Mouse (Mus musculus): ENCODE measurements around the gene Scn1b.

Gene Scn1b

DNA sequence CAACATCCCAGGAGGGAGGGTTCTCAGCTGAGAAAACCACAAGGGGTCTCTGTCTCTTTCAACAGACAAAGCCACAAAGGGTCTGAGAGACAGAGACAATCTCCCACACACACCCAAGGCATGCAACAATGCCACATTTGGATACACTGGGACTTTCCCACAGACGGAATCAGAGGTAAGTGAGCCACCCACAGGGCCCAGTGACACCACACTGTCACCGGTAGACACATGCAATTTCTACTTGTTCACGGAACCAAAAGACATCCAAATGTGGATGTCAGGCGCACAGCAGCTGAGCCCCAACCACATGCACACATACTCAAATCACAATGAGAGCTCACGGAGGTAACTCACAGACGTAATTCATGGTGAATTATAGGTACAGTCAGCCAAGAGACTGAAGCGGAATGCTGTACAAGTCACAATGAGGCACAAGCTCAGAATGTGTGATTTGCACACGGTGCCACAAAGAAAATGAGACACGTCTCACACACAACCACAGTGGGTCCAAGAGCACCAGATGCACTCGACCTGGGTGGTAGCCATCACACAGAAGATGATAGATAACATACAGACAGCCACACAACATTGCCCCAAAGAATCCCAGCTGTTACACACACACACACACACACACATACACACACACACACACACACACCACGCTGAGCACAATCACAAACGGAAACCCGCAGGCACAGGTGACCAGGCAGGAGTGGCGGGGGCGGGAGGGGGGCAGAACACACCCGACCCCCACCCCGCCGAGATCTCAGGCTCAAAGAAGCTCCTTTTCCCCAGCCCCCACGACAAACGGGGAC, 23.2 kb upstream of the Scn1b start:
- DNase-seq (ENCODE audit: low read depth, low spot score), result peak; percentile 80

DNA sequence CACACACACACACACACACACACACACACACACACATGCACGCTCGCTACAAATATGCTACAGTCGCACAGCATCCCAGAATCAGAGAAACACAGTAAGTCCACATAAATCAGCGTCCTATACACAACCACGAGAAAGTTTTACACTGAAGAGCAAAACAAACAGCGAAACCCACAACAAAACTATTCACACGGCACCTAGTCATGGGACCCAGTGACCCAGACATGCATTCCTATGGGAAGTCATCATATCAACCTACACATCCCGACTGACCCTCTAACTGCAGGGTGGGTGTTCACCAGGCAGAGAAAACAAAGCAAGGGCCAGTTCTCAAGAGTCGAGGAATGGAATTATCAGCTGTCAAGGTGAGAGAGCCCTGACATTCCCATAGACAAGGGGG, 22.5 kb upstream of the Scn1b start:
- no peak for DNase-seq (ENCODE audit: low read depth, low spot score)

DNA sequence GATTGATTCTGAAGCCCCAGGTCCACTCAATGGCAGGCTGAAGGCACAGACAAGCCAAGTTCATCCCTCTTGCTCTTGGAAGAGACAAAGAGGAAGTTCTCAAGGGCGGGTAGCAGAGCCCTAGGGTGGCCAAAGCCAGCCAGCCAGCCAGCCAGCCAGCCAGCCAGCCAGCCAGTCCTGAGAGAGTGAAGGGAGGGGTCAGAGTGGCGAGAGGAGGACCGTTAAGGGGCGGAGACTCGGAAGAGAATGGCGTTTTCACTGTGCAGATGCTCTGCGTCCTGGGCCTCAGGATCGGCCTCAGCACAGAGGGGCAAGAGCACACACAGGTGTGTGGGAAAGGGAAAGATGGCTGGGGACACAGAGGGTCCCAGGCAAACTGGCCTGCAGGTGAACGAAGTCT, 22.0 kb upstream of the Scn1b start:
- peak; percentile 60 for DNase-seq (ENCODE audit: low read depth, low spot score)

DNA sequence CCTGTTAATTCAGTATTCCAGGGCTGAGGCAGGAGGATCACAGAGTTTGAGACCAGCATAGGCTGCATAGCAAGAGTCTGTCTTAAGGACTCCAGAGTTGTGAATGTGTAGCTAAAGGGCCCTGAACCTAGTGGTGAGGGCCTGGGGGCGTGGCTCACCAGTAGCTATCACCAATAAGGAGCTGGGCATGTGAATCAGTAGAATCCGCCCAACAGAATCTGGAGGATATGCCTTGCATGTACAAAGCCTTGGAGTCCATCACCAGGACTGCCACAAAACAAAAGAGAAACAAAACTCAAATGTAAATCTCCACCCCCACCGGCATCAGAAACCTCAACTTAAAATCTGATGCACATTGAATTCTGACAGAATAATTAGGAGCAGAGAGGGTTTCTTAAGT, 21.3 kb upstream of the Scn1b start:
- peak; percentile 78 for DNase-seq (ENCODE audit: low read depth, low spot score)

DNA sequence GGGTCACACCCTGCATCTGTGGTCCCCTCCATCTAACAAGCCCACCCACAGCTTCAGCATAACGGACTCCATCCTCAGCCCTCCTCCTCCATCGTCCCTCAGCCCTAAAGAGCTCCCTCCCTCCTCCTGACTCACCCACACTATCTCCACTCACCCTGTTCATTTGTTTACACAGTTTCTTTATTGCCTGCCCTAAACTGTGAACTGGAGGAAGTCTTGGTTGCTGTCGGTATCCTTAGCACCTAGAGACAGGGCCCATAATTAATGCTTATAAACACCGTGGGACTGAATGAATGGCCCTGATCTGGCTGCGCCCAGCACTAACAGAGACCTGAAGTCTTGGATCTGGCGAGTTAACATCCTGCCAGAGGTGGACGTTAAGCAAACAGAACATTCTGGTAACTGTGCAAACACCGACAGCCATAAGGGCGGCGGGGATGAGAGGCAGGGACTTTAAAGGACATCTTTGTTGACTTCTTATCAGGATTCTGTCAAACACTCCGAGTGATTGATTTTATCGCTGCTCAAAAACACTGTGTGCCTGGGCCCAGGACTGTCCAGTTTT, 18.9 kb upstream of the Scn1b start:
- DNase-seq (ENCODE audit: low read depth, low spot score), result no peak

DNA sequence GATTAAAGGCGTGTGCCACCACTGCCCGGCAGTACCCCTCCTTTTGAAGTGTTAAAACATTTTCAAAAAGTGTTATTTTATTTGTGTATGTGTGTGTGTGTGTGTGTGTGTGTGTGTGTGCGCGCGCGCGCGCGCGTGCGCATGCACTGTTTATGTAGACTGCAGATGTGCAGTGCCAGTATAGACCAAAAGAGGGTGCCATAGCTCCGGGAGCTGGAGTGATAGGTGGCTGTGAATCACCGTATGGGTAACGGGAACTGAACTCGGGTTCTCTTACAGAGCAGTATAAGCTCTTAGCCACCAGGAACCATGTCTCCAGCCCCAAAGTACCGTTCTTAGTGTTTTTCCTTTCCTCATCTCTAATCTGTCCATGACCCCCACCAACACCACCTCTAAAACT, 18.1 kb upstream of the Scn1b start:
- peak; percentile 70 for DNase-seq (ENCODE audit: low read depth, low spot score)

DNA sequence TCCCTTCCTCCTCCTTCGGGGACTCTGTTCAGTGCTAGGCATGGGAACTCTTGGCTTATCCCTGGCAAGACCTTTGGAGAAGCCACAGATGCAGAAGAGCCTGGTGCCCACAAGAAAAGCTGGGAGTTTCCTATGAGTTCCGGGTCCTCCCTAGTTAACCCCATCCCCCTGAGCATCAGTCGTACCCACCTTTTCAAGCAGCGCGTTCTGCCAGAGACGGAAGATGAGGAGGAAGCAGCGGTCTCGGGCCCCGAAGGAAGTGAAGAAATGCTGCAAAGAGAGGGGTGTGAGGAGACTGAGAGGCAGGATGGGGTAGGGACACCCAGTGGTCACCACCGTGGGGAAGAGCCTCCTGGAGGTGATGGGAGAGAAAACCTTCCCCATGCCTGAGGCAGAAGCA, 14.1 kb upstream of the Scn1b start:
- DNase-seq (ENCODE audit: low read depth, low spot score), result no peak

DNA sequence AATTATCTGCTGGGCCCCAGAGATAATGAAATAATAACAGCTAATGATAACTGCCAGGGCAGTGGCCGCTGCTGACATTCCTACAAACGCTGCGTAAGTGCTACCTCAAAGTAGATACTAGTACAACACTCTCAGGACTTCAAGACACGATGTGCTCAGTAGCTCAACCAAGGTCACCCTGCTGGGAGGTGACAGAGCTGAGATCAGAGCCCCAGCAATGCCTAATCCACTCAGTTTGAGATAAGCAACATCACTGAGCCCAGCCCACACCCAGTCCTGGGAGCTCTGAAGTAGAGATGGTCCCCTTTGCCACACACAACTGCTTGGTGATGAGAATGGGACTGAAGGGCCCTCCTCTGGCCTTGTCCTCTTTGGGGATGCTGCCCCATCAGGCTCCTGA, 13.5 kb upstream of the Scn1b start:
- DNase-seq (ENCODE audit: low read depth, low spot score), result no peak

DNA sequence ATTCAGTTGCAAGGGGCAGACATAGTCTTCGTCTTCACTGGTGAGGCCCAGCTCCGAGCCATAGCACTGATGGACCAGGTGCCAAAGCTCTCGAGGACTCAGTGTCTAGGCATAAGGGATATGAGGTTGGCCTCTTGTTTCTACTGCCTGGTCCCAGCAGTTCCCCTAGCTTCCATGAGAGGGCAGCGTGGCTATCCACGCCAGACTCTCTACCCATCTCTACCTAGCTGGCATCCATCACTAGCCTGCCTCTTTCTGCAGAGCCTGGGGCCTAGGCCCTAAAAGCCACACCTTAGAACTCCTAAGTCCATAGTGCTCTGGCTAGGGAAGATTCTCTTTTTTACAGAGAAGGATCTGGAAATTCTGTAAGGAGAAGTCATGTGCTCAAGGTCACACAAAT, 13.0 kb upstream of the Scn1b start:
- peak; percentile 85 for DNase-seq (ENCODE audit: low read depth, low spot score)

DNA sequence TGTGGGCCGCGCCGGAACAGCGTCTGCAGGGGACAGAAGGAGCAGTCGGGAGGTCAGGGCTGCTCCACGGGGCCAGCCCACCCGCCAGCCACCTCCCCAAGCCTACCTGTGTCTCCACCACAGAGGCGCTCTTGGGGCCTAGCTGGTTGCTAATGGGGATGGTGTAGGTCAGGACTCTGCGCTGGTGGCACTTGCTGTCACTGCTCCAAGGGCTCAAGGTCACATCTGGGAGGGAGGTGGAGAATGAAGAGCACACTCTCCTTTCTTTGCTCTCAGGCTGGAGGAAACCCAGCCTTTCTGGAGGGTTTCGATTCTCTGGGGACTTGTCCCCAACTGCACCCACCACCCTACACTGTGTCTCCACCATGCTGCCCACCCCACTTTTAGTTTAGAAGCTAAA, 8.9 kb upstream of the Scn1b start:
- DNase-seq (ENCODE audit: low read depth, low spot score), result no peak

DNA sequence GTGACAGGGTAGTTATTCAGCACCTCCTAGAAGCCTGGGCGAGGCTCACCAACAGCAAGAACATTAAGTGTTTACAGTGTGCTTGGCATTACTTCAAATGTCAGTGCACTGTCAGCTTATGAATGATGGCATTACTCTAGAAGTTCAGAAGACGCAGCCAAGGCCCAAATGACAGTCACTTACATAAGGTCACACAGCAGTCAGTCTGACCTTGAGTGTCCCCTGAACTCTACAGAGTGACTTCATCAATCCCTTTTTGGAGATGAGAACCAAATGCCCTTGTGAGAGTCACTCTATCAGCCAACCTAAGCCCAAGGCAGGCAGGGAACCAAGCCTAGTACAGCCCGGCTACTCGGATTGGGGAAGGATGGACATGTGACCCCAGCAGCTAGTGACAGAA, 5.1 kb upstream of the Scn1b start:
- no peak for DNase-seq (ENCODE audit: low read depth, low spot score)

DNA sequence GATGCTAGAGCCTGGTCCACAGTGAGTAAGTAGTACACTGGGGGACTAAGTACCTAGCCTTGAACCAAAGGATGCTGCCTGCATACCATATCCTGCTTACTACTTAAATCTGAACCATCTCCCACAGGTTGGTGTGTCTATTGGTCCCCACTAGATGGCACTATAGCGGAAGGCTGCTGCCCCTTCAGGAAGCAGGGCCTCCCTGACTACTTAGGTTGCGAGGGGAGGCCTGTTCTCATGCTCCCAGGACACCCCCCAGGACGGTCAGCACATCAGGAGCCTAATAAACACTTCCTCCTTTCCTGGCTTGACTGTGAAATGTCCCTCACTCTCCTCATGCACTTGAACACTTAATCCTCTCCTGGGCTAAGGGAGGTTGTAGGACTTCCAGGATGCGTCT, 4.0 kb upstream of the Scn1b start:
- peak; percentile 87 for DNase-seq (ENCODE audit: low read depth, low spot score)

DNA sequence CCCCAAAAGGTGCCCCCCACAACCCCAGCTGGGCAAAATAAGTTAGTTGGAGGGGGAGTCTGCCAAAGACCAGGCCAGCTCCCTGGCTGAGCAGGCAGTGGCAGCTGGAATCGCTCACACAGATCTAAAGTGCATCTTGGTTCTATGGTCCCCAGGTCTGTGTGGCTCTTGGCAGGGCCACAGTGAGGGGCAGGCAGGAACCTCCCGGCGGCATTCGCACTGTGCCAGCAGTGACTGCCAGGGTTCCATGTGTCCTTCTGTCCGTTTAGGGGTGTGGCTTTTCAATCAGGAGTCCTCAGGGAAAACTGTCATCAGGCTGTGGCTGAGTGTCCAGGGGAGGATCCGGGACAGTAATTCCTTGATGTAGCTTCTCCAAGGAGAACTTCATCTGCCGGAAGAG, 3.4 kb upstream of the Scn1b start:
- no peak for DNase-seq (ENCODE audit: low read depth, low spot score)

DNA sequence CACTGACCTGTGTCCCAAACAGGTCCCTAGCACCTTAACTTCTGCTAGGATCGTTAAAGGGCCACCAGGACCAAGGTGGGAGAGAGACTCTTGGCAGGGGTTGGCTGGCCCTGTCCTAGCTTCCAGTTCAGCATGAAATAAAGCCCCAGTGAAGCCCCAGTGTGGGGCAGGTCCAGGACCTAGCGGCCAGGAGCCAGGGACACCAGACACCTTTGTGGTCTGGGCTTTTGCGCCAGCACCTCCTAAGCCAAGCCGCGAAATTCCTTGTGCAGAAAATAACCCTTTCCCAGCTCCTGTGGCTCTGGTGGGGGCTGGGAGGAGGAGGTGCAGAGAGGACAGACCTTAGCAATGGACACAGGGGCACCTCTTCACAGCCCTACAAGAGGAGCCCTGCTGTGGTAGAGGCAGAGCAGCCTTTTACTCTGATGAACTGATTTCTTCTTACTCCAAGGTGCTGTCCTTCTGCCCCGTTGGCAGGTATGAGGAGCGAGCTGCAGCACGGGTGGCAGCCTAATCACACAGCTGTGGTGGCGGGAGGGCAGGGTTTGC, 1.4 kb upstream of the Scn1b start:
- DNase-seq (ENCODE audit: low read depth, low spot score), result no peak

DNA sequence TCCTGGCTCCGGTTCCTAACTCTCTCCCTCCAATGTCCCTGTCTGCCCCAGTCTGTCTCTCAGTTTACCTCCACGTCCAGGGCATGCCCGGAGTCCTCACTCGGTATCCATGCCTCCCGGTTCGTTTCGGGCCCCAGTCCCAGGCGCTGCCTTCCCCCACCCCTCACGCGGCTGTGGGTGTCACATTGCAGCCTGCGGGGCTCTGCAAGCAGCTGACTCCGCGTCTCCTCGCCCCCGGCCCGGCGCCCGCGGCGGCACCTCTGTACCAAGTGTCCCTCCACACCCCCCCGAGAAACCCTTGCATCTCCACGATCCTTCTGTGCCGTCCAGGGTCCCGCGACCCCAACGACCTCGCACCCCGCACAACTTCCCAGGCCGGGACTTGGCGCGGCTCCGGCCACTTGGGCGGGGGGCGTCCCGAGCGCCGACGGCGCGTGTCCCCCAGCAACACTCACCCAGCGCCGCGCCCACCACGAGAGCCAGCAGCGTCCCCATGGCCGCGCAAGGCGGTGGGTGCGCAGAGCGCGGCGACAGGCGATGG, 522 bp downstream of the Scn1b start:
- peak; percentile 27 for DNase-seq (ENCODE audit: low read depth, low spot score)

DNA sequence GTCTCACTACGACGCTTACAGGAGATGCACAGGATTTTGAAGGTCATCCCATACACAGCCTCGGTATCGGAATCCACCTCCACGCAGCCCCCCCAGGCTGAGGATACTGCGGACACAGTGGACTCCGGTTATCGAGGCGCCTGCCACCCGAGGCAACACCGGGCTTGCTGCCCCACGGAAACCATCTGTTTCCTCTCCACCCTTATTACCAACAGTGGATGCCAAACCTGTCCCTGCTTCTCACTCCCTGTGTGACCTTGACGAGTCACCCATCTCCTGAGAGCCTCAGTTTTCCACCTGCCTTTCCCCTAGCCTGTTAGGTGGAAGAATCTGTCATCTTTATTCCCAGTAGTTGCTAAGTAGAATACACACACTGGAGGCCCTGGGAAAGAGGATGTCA, 1.7 kb downstream of the Scn1b start:
- DNase-seq (ENCODE audit: low read depth, low spot score), result no peak

DNA sequence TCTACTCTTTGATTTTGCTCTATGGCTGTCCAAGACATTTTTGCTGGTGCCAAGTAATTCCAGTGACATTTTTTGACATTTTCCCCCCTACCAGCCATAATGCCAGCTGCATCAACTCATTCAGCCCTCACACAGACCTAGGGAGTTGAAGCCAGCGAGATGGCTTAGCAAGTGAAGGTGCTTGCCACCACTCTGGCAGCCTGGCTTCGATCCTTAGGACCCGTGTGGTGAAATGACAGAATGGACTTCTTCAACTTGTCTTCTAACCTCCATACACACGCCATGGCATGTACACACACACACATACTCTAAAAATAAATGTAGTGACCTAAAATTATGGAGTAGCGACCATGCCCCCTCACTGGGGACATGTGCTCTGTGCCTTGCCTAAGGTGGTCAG, 2.4 kb downstream of the Scn1b start:
- DNase-seq (ENCODE audit: low read depth, low spot score), result no peak

DNA sequence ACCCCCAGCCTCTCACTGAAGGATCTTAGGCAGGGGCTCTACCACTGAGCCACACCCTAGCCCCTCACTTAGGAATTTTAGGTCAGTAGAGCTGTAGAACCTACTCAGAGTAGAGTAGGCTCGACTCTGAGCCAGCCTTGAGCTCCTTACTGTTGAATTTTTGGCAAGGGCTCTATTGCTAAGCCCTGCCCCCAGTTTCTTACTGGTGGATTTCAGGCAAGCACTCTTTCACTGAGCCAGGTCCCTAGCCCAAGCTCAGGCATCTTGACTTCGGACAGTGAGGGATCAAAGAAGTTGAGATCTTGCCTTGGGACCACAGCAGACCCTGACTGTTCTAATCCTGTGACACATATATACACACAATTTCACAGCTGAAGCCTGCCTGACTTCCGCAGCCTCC, 3.1 kb downstream of the Scn1b start:
- DNase-seq (ENCODE audit: low read depth, low spot score), result no peak

DNA sequence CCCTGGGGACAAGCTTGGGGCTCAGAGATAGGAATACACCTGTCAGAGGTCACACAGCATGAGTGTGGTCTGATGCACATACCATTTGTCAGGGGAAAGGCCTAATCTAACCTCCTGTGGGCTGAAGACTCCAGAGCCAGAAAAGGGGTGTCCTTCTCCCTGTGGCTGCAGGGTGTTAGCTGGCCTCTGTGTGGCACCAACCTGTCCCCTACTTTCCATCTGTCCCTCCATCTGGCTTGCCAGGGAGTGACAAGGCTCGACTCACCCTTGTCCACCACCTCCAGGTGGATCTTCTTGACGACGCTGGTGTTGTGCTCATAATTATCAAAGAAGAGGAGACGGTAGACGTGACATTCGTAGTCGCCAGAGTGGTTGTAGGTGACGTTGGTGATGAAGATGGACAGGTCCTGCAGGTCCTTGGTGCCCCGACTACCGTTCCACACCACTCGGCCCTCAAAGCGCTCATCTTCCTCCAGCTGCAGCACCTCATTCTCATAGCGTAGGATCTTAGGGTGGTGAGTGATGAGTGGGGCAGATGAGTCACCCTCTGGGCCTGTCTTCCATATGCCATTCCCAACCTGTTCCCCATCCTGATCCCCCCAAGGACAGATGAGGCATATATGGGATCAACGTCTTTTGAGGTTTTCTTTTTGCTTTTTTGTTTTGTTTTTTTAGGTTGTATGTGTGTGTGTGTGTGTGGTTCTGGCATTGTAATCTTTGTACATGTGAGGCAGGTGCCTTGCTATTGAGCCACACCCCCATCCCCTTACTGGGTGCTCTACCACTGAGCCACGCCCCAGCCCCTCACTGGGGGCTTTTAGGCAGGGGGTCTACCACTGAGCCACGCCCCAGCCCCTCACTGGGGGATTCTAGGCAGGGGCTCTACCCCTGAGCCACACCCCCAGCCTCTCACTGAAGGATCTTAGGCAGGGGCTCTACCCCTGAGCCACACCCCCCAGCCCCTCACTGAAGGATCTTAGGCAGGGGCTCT, 3.9 kb downstream of the Scn1b start:
- DNase-seq (ENCODE audit: low read depth, low spot score), result no peak

DNA sequence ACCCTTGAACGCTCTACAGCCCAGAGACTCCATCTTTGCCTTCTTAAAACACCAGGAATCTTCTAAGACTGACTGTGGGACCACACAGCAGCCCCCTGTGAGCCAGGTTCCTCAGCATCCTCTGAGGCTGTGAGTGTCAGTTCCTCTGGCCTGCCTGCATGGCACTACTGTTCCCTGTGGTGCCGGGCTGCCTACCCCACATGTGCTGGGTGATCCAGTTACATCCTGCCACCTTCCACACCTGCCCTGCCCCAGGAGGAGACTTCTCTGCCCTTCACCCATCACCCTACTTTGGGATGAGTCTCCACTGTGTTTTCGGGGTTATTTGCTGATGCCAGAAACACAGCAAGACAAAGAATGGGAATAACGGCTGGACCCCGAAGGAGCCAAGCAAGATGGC, 7.2 kb downstream of the Scn1b start:
- DNase-seq (ENCODE audit: low read depth, low spot score), result no peak

DNA sequence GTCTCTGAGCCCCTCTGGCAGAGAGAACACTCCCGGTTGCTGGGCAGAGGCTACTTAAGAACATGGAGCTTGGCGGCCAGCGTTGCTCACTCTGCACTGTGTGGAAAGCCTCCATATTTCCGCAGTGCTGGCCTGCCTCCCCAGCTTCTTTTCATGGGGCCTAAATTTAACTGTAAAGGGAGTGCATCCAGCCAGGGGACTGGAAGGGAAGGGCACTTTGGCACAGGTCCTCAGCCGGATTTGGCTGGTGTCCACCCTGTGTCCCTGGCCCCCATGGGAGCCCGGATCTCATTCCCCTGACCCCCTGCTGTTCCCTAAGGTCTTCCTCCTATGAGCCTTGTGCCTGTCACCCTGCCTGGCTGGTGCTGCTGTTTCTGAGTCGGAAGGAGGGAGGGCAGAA, 8.3 kb downstream of the Scn1b start:
- DNase-seq (ENCODE audit: low read depth, low spot score), result no peak

DNA sequence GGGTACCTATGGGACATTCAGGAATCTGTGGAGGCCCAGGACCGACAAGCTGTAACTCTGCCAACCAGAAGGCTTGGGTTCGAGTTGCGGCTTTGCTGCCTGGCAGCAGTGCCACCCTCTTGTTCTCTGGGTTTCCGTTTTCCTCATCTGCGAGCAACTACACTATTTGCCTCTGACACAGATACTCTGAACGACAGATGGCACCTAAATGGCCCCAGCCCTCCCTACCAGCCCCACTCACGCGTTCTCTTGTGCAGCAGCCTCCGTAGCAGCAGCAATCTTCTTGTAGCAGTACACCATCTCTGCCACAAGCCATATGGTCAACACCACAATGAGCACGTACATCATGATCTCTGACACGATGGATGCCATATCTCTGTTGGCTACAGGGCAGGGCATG, 9.3 kb downstream of the Scn1b start:
- DNase-seq (ENCODE audit: low read depth, low spot score), result no peak

Measured in CD4-positive, CD25-positive, alpha-beta regulatory T cell, adult 2 months (primary cell).